Mouse (Mus musculus): ENCODE measurements at regions not wholly inside any gene's neighbourhood (a gene's known extent, or its start where the extent isn't known, plus 50 kb on each side); places are given as distances from the start of the nearest gene placed in this dataset.

DNA sequence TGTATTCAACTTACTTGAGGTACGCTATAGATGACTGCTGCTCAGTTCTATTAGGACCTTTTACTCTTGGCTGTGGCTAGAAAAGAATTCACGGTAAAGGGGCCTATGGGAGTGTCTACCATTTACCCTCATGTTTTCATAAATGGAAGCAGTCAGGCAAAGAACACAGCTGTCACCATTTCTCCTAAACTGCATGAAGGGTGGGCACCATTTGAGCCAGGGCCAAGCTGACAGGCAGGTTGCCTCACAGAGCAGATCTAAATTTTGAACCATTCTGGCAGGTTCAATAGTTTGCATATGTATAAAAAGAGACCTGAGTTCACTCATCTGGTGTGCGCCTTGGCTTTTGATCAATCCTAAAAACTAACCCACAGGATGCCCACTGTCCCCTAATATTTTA lies 410.3 kb downstream of the Rwdd3 start:
- WGBS: 95% methylated on average over 3 of the region's 3 CpGs
- H3K9ac ChIP-seq (ENCODE audit: low read length): no peak overlapping the region
- ATAC-seq (replicated peaks; ENCODE audit: low FRiP score, low TSS enrichment, low read depth) (no peak), DNase-seq (ENCODE audit: low spot score) (no peak)
- no peak overlapping the region for H3K27ac ChIP-seq (ENCODE audit: low read depth)
- no peaks in the 10 kb centered on the region for H3K27me3 ChIP-seq (replicated peaks; ENCODE audit: control insufficient read depth, insufficient read depth, low read length)
- H3K4me3 ChIP-seq (ENCODE audit: low read depth, low read length): no peak overlapping the region
- H3K36me3 ChIP-seq (ENCODE audit: control insufficient read depth, insufficient read depth, low read length): no peaks in the 10 kb centered on the region
- H3K9me3 ChIP-seq (ENCODE audit: control insufficient read depth, low read length): no peaks in the 10 kb centered on the region
- H3K4me1 ChIP-seq (replicated peaks; ENCODE audit: control insufficient read depth, insufficient read depth, low read length): no peaks in the 10 kb centered on the region
- no peak overlapping the region for H3K4me2 ChIP-seq (ENCODE audit: low read length)

DNA sequence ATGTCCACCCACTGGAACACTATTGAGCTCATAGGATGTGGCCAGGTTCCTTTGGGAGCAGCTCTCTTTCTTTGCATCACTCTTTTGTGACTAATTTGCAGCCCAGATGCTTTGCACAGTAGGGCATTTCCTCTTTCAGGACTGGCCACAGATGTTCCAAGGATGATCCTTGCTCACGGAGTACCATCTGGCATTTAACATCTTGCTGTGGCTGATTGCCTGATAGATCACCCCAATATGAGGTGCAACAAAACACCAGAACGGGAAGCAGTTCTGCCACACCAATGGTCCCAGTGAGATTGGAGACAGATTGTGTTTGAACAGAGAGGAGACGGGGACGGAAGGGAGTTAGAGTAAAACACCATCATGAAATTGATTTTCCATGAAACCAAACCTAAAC lies 423.0 kb downstream of the Rwdd3 start:
- Histone ChIP-seq H3K9me3 (ENCODE audit: control insufficient read depth, low read length) (no peaks in the 10 kb centered on the region), H3K4me1 (replicated peaks; ENCODE audit: control insufficient read depth, insufficient read depth, low read length) (no peaks in the 10 kb centered on the region), H3K27ac (ENCODE audit: low read depth) (no peak overlapping the region), H3K4me2 (ENCODE audit: low read length) (no peak overlapping the region), H3K9ac (ENCODE audit: low read length) (no peak overlapping the region), H3K27me3 (replicated peaks; ENCODE audit: control insufficient read depth, insufficient read depth, low read length) (no peaks in the 10 kb centered on the region), H3K4me3 (ENCODE audit: low read depth, low read length) (no peak overlapping the region), H3K36me3 (ENCODE audit: control insufficient read depth, insufficient read depth, low read length) (no peaks in the 10 kb centered on the region)
- no peak for ATAC-seq (replicated peaks; ENCODE audit: low FRiP score, low TSS enrichment, low read depth)
- DNase-seq (ENCODE audit: low spot score): no peak
- 76% methylated on average over 4 of the region's 4 CpGs for WGBS

DNA sequence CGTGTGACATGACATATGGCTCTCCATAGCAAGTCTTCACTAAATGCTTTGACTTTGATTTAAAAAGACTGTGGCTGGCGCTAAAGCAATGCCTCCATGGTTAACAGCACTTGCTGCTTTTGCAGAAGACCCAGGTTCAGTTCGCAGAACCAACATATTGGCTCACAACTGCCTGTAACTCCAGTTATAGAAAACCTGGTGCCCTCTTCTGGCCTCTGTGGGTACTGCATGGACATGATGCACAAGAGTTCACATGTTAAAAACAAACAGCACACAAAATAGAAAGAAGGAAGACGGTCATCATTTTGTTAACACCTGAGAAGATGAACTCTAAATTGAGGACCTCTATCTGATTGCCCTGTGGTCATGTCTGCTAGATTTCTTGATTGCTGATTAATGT lies 423.8 kb downstream of the Rwdd3 start:
- Histone ChIP-seq H3K4me1 (replicated peaks; ENCODE audit: control insufficient read depth, insufficient read depth, low read length) (no peaks in the 10 kb centered on the region), H3K9me3 (ENCODE audit: control insufficient read depth, low read length) (no peaks in the 10 kb centered on the region), H3K27ac (ENCODE audit: low read depth) (no peak overlapping the region), H3K4me3 (ENCODE audit: low read depth, low read length) (no peak overlapping the region), H3K27me3 (replicated peaks; ENCODE audit: control insufficient read depth, insufficient read depth, low read length) (no peaks in the 10 kb centered on the region), H3K9ac (ENCODE audit: low read length) (no peak overlapping the region), H3K4me2 (ENCODE audit: low read length) (no peak overlapping the region), H3K36me3 (ENCODE audit: control insufficient read depth, insufficient read depth, low read length) (no peaks in the 10 kb centered on the region)
- no peak for ATAC-seq (replicated peaks; ENCODE audit: low FRiP score, low TSS enrichment, low read depth)
- 88% methylated on average over 4 of the region's 4 CpGs for WGBS
- no peak for DNase-seq (ENCODE audit: low spot score)

DNA sequence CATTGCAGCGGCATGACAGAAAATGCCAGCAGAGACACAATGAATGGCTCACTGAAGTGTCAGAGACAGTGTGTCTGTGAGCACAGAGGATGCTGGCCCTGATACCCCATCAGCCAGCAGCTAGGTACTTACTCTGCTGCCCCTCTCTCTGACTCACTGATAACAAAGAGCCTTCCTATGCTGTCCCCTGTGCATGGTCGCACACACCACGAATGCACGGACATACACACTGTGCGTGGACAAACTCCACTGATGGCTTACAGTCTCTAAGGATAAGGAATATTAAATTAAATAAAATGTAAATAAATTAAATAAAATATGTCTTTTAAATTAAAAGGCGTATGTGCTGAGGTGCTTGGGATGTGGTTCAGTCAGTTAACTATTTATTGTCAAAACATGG lies 438.2 kb downstream of the Rwdd3 start:
- 93% methylated on average over 6 of the region's 6 CpGs for WGBS
- no peaks in the 10 kb centered on the region for H3K9me3 ChIP-seq (ENCODE audit: control insufficient read depth, low read length)
- no peak overlapping the region for H3K4me2 ChIP-seq (ENCODE audit: low read length)
- no peak overlapping the region for H3K27ac ChIP-seq (ENCODE audit: low read depth)
- ATAC-seq (replicated peaks; ENCODE audit: low FRiP score, low TSS enrichment, low read depth): no peak
- no peak overlapping the region for H3K4me3 ChIP-seq (ENCODE audit: low read depth, low read length)
- H3K9ac ChIP-seq (ENCODE audit: low read length): no peak overlapping the region
- no peaks in the 10 kb centered on the region for H3K36me3 ChIP-seq (ENCODE audit: control insufficient read depth, insufficient read depth, low read length)
- no peak for DNase-seq (ENCODE audit: low spot score)
- no peaks in the 10 kb centered on the region for H3K4me1 ChIP-seq (replicated peaks; ENCODE audit: control insufficient read depth, insufficient read depth, low read length)
- no peaks in the 10 kb centered on the region for H3K27me3 ChIP-seq (replicated peaks; ENCODE audit: control insufficient read depth, insufficient read depth, low read length)

DNA sequence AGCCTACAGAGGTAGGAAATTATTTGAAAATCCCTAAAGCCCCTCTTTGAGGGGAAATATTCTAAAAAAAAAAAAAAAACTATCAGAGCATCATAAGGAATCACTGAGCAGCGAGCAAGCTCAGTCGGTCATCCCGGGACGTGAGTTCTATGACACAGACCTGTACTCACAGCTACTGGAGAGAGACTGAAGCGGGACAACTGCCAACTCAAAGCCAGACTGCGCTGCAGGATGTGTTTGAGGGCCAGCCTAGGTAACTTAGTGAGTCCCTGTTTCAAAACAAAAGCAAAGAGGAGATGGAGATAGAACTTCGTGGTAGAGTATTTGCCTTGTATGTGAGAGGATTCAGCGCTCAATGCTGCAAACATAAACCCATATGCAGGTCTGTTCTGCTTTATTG lies 439.1 kb downstream of the Rwdd3 start:
- no peak overlapping the region for H3K27ac ChIP-seq (ENCODE audit: low read depth)
- no peak for ATAC-seq (replicated peaks; ENCODE audit: low FRiP score, low TSS enrichment, low read depth)

DNA sequence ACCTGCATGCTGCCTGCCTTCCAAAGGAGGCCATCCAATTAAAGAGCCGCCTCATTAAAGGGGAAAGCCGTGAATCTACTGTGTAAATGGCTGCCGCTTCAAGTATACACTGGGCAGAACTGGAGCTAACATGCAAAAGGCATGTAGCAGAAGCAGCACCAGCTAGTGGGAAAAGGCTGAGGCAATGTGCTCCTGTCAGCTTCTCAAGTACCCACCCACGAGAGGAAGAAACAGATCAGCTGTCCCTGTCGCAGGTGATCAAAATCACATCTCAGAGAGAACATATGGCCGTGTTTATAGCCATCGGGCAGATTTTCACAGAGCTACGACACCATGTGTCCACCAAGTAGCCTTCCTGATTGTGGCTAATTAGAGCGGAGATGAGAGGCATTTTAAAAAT lies 440.2 kb downstream of the Rwdd3 start:
- H3K4me3 ChIP-seq (ENCODE audit: low read depth, low read length): no peak overlapping the region
- ATAC-seq (replicated peaks; ENCODE audit: low FRiP score, low TSS enrichment, low read depth) (no peak), DNase-seq (ENCODE audit: low spot score) (no peak)
- no peaks in the 10 kb centered on the region for H3K4me1 ChIP-seq (replicated peaks; ENCODE audit: control insufficient read depth, insufficient read depth, low read length)
- 72% methylated on average over 9 of the region's 9 CpGs for WGBS
- H3K27me3 ChIP-seq (replicated peaks; ENCODE audit: control insufficient read depth, insufficient read depth, low read length): no peaks in the 10 kb centered on the region
- H3K27ac ChIP-seq (ENCODE audit: low read depth): no peak overlapping the region
- no peak overlapping the region for H3K9ac ChIP-seq (ENCODE audit: low read length)
- H3K9me3 ChIP-seq (ENCODE audit: control insufficient read depth, low read length): no peaks in the 10 kb centered on the region
- no peak overlapping the region for H3K4me2 ChIP-seq (ENCODE audit: low read length)
- H3K36me3 ChIP-seq (ENCODE audit: control insufficient read depth, insufficient read depth, low read length): no peaks in the 10 kb centered on the region

More for the DNA sequence above, 439.1 kb downstream of the Rwdd3 start:
- DNase-seq (ENCODE audit: low spot score): no peak
- H3K9me3 ChIP-seq (ENCODE audit: control insufficient read depth, low read length): no peaks in the 10 kb centered on the region
- H3K27me3 ChIP-seq (replicated peaks; ENCODE audit: control insufficient read depth, insufficient read depth, low read length): no peaks in the 10 kb centered on the region
- no peak overlapping the region for H3K9ac ChIP-seq (ENCODE audit: low read length)
- H3K4me3 ChIP-seq (ENCODE audit: low read depth, low read length): no peak overlapping the region
- no peaks in the 10 kb centered on the region for H3K36me3 ChIP-seq (ENCODE audit: control insufficient read depth, insufficient read depth, low read length)
- H3K4me2 ChIP-seq (ENCODE audit: low read length): no peak overlapping the region
- H3K4me1 ChIP-seq (replicated peaks; ENCODE audit: control insufficient read depth, insufficient read depth, low read length): no peaks in the 10 kb centered on the region
- 92% methylated on average over 8 of the region's 8 CpGs for WGBS

DNA sequence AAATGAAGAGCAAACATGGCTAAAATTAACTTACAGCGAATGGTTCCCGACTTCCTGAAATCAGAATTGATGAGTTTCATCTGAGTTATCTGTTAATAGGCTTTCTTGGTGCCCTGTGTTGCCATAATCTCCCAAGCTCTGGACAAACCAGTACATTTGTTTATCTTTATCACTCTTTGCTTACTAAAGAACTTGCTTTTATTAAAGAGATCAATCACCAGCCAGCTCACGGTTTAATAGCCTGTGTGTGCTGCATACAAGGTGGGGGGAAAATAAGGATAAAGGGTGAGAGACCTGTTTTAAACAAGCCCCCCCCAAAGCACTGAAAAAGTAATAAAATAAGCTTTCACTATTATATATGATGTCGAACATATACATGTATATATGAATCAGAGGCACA lies 441.3 kb downstream of the Rwdd3 start:
- Histone ChIP-seq H3K4me3 (ENCODE audit: low read depth, low read length) (no peak overlapping the region), H3K36me3 (ENCODE audit: control insufficient read depth, insufficient read depth, low read length) (no peaks in the 10 kb centered on the region), H3K4me1 (replicated peaks; ENCODE audit: control insufficient read depth, insufficient read depth, low read length) (no peaks in the 10 kb centered on the region), H3K4me2 (ENCODE audit: low read length) (no peak overlapping the region), H3K9ac (ENCODE audit: low read length) (no peak overlapping the region), H3K27ac (ENCODE audit: low read depth) (no peak overlapping the region), H3K27me3 (replicated peaks; ENCODE audit: control insufficient read depth, insufficient read depth, low read length) (no peaks in the 10 kb centered on the region), H3K9me3 (ENCODE audit: control insufficient read depth, low read length) (no peaks in the 10 kb centered on the region)
- DNase-seq (ENCODE audit: low spot score) (no peak), ATAC-seq (replicated peaks; ENCODE audit: low FRiP score, low TSS enrichment, low read depth) (no peak)
- WGBS: 46% methylated on average over 4 of the region's 4 CpGs

DNA sequence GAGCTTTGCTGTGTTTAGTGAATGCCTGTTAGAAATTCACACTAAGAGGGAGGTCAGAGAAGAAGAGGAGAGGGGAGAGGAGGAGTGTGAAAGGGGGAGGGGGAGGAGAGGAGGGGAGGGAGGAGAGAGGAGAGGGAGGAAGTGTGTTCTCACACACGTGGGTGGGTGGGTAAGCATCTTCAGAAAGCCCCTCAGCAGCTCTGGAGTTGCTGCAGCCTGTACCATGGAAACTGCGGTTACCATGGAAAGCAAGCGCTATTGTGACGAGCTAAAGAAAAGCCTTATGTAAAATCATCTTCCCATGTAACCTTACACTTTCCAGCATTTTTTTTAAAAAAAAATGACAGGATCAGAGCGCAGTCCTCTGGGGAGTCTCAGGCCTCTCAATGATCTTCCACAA lies 441.8 kb downstream of the Rwdd3 start:
- Histone ChIP-seq H3K4me1 (replicated peaks; ENCODE audit: control insufficient read depth, insufficient read depth, low read length) (no peaks in the 10 kb centered on the region), H3K4me2 (ENCODE audit: low read length) (no peak overlapping the region), H3K4me3 (ENCODE audit: low read depth, low read length) (no peak overlapping the region), H3K27me3 (replicated peaks; ENCODE audit: control insufficient read depth, insufficient read depth, low read length) (no peaks in the 10 kb centered on the region), H3K27ac (ENCODE audit: low read depth) (no peak overlapping the region), H3K9me3 (ENCODE audit: control insufficient read depth, low read length) (no peaks in the 10 kb centered on the region), H3K36me3 (ENCODE audit: control insufficient read depth, insufficient read depth, low read length) (no peaks in the 10 kb centered on the region), H3K9ac (ENCODE audit: low read length) (no peak overlapping the region)
- DNase-seq (ENCODE audit: low spot score) (no peak), ATAC-seq (replicated peaks; ENCODE audit: low FRiP score, low TSS enrichment, low read depth) (no peak)
- 43% methylated on average over 5 of the region's 5 CpGs for WGBS

DNA sequence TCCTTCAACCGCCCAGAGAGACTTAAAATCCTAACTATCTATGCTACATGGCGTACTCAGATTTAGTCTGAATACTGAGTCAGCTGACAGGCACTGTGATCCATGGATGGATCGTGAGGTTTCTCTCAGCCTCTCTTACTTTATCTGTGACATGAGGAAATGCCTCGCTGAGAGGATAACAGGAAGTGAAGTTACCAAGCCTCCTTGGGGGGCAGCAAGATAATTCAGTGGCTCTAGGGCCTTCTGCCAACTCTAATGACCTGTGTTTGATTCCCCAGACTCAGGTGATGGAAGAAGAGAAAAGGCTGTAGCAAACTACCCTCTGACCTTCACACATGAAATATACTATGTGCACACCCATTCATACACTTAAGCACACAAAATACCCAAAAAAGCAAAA lies 486.3 kb downstream of the Rwdd3 start:
- WGBS: 69% methylated on average over 4 of the region's 4 CpGs
- Histone ChIP-seq H3K4me3 (ENCODE audit: low read depth, low read length) (no peak overlapping the region), H3K4me2 (ENCODE audit: low read length) (no peak overlapping the region), H3K4me1 (replicated peaks; ENCODE audit: control insufficient read depth, insufficient read depth, low read length) (no peaks in the 10 kb centered on the region), H3K9ac (ENCODE audit: low read length) (no peak overlapping the region), H3K9me3 (ENCODE audit: control insufficient read depth, low read length) (no peaks in the 10 kb centered on the region), H3K36me3 (ENCODE audit: control insufficient read depth, insufficient read depth, low read length) (no peaks in the 10 kb centered on the region), H3K27me3 (replicated peaks; ENCODE audit: control insufficient read depth, insufficient read depth, low read length) (no peaks in the 10 kb centered on the region), H3K27ac (ENCODE audit: low read depth) (no peak overlapping the region)
- DNase-seq (ENCODE audit: low spot score) (no peak), ATAC-seq (replicated peaks; ENCODE audit: low FRiP score, low TSS enrichment, low read depth) (no peak)
